Mouse (Mus musculus) C2C12 (cell line): ENCODE measurements around the gene Slc25a42. TPM values are rescaled to one million over a fixed set of nuclear protein-coding genes. Genes with fewer than 3 reads are reported as not detected.

ENCODE experiments used
- H3K27me3 ChIP-seq: one replicate; pipeline ENCODE4 v1.6.1; 2011; ENCODE audit not compliant: control insufficient read depth, insufficient read depth, insufficient read length
- H3K36me3 ChIP-seq: one replicate; pipeline ENCODE4 v1.6.1; 2011; ENCODE audit not compliant: control insufficient read depth, insufficient read depth
- H3K4me3 ChIP-seq: one replicate; pipeline ENCODE4 v1.5.1; 2011; ENCODE audit warnings: mild to moderate bottlenecking, control low read depth; ENCODE audit not compliant: poor library complexity, insufficient read depth, severe bottlenecking
- H3K79me2 ChIP-seq: one replicate; pipeline ENCODE4 v1.6.1; 2011; ENCODE audit not compliant: control insufficient read depth, insufficient read depth
- H3K79me3 ChIP-seq: one replicate; pipeline ENCODE4 v1.6.1; 2011; ENCODE audit warnings: low read depth, control low read depth
- H3ac ChIP-seq: one replicate; pipeline ENCODE3; 2011; ENCODE audit warnings: low read depth; ENCODE audit not compliant: control insufficient read depth, insufficient read length
- CEBPB ChIP-seq: IDR thresholded peaks from one replicate; pipeline ENCODE4 v1.6.1; 2011; ENCODE audit warnings: low read depth, mild to moderate bottlenecking, control low read depth, moderate library complexity
- CTCF ChIP-seq: IDR thresholded peaks from one replicate; pipeline ENCODE4 v1.5.1; 2011; ENCODE audit not compliant: control insufficient read depth, insufficient read depth, insufficient read length
- FOSL1 ChIP-seq: IDR thresholded peaks from one replicate; pipeline ENCODE4 v1.8.0; 2011; ENCODE audit warnings: mild to moderate bottlenecking, low read length; ENCODE audit not compliant: poor library complexity, insufficient read depth, severe bottlenecking
- MAX ChIP-seq: IDR thresholded peaks from one replicate; pipeline ENCODE4 v1.6.1; 2011; ENCODE audit warnings: mild to moderate bottlenecking, control low read depth
- MYOD1 ChIP-seq: IDR thresholded peaks from one replicate; pipeline ENCODE4 v1.6.1; 2011; ENCODE audit warnings: low read depth; ENCODE audit not compliant: control insufficient read depth, insufficient read length
- MYOG ChIP-seq: IDR thresholded peaks from one replicate; pipeline ENCODE4 v1.6.1; 2011; ENCODE audit not compliant: control insufficient read depth, insufficient read length; ENCODE audit errors: extremely low read depth
- USF1 ChIP-seq: IDR thresholded peaks from one replicate; pipeline ENCODE4 v1.6.1; 2011; ENCODE audit warnings: low read depth, mild to moderate bottlenecking, control low read depth, moderate library complexity
- polyA plus RNA-seq: library from polyadenylated mRNA; unstranded; fragments of >200 nt; fragmentation: generic; extraction: Trizol; gene quantifications from one replicate; pipeline ENCODE4 v1.2.1, GENCODE M21; 2012; ENCODE audit warnings: missing spikeins

Slc25a42 gene
- polyA plus RNA-seq, 1 experiment: 0.61 TPM

GRCm38 (mm10) chr8:70183194-70183593 lies 28.9 kb downstream of the Slc25a42 start:
- no peaks in the 10 kb centered on the region for H3K27me3 ChIP-seq
- TF ChIP-seq FOSL1 (no peak), MAX (no peak), MYOG (no peak), USF1 (no peak), MYOD1 (no peak), CEBPB (no peak), CTCF (no peak)

GRCm38 (mm10) chr8:70181903-70182252 lies 30.2 kb downstream of the Slc25a42 start:
- Histone ChIP-seq H3ac (no peak overlapping the region), H3K79me3 (no peaks in the 10 kb centered on the region), H3K36me3 (peaks cover 12% of the 10 kb centered on the region), H3K4me3 (no peak overlapping the region), H3K27me3 (no peaks in the 10 kb centered on the region), H3K79me2 (no peaks in the 10 kb centered on the region)
- TF ChIP-seq CEBPB (no peak), MYOD1 (no peak), USF1 (no peak), MAX (no peak), CTCF (no peak), FOSL1 (no peak), MYOG (no peak)

More at GRCm38 (mm10) chr8:70183194-70183593, 28.9 kb downstream of the Slc25a42 start:
- peaks cover 8% of the 10 kb centered on the region for H3K36me3 ChIP-seq
- H3K4me3 ChIP-seq: no peak overlapping the region
- no peak overlapping the region for H3ac ChIP-seq
- H3K79me2 ChIP-seq: no peaks in the 10 kb centered on the region
- no peaks in the 10 kb centered on the region for H3K79me3 ChIP-seq

GRCm38 (mm10) chr8:70181212-70181902 lies 30.7 kb downstream of the Slc25a42 start:
- Histone ChIP-seq H3ac (no peak overlapping the region), H3K79me2 (no peaks in the 10 kb centered on the region), H3K36me3 (peaks cover 12% of the 10 kb centered on the region), H3K4me3 (no peak overlapping the region), H3K79me3 (no peaks in the 10 kb centered on the region), H3K27me3 (no peaks in the 10 kb centered on the region)
- TF ChIP-seq USF1 (no peak), MYOG (no peak), MYOD1 (no peak), FOSL1 (no peak), MAX (no peak), CTCF (no peak), CEBPB (no peak)

GRCm38 (mm10) chr8:70179082-70179481 lies 33.0 kb downstream of the Slc25a42 start:
- no peak for TF ChIP-seq MAX
- TF ChIP-seq CTCF: no peak
- TF ChIP-seq MYOG: no peak
- no peak for TF ChIP-seq USF1
- no peak for TF ChIP-seq FOSL1
- TF ChIP-seq CEBPB: no peak
- no peak for TF ChIP-seq MYOD1

GRCm38 (mm10) chr8:70178231-70178630 lies 33.9 kb downstream of the Slc25a42 start:
- Histone ChIP-seq H3K27me3 (no peaks in the 10 kb centered on the region), H3ac (no peak overlapping the region), H3K4me3 (no peak overlapping the region), H3K79me3 (peaks cover 3% of the 10 kb centered on the region), H3K36me3 (peaks cover 12% of the 10 kb centered on the region), H3K79me2 (peaks cover 16% of the 10 kb centered on the region)
- no peak for TF ChIP-seq CEBPB
- no peak for TF ChIP-seq CTCF
- TF ChIP-seq MAX: no peak
- no peak for TF ChIP-seq USF1
- TF ChIP-seq MYOD1: no peak
- no peak for TF ChIP-seq MYOG
- TF ChIP-seq FOSL1: no peak

More at GRCm38 (mm10) chr8:70179082-70179481, 33.0 kb downstream of the Slc25a42 start:
- H3ac ChIP-seq: no peak overlapping the region
- no peak overlapping the region for H3K4me3 ChIP-seq
- H3K79me3 ChIP-seq: no peaks in the 10 kb centered on the region
- H3K36me3 ChIP-seq: peaks cover 12% of the 10 kb centered on the region
- H3K79me2 ChIP-seq: peaks cover 8% of the 10 kb centered on the region
- no peaks in the 10 kb centered on the region for H3K27me3 ChIP-seq
